ENCODE assay signal across 8 mouse cellular contexts in genomic region chrX:48284386-48285005, GRCm38 (mm10). TPM values are rescaled to one million over a fixed set of nuclear protein-coding genes. Genes with fewer than 3 reads are reported as not detected.
DNase-seq lines count a peak whose midpoint lies in the region; ATAC-seq and TF ChIP-seq lines count a peak whose summit lies in the region.

No protein-coding gene starts in this region.

- no peaks in the 10 kb centered on the region for H3K4me1 ChIP-seq in embryonic facial prominence, embryonic 13.5 days
- H3K4me1 ChIP-seq in heart, adult 2 months (ENCODE audit: control insufficient read depth, insufficient read depth, low read length): no peaks in the 10 kb centered on the region
- no peaks in the 10 kb centered on the region for H3K4me1 ChIP-seq in limb, embryonic 15.5 days
- H3K4me1 ChIP-seq in midbrain, embryonic 16.5 days (ENCODE audit: control insufficient read depth, insufficient read depth, low read length): no peaks in the 10 kb centered on the region
- no peaks in the 10 kb centered on the region for H3K4me1 ChIP-seq in stomach, embryonic 14.5 days (ENCODE audit: control insufficient read depth, insufficient read depth, low read length)

- no peak for TF ChIP-seq EP300 in heart, adult 2 months (IDR thresholded peaks at IDR 0.05; ENCODE audit: insufficient read depth, low read depth, low read length)

- TF ChIP-seq CTCF in heart, adult 2 months (IDR thresholded peaks at IDR 0.05): no peak

- no peaks in the 10 kb centered on the region for H3K9me3 ChIP-seq in embryonic facial prominence, embryonic 13.5 days
- H3K9me3 ChIP-seq in limb, embryonic 15.5 days: no peaks in the 10 kb centered on the region
- no peaks in the 10 kb centered on the region for H3K9me3 ChIP-seq in midbrain, embryonic 16.5 days (replicated peaks; ENCODE audit: control insufficient read depth, low read length, poor library complexity, severe bottlenecking)
- no peaks in the 10 kb centered on the region for H3K9me3 ChIP-seq in stomach, embryonic 14.5 days (ENCODE audit: control insufficient read depth, low read depth, low read length)

- no peak for TF ChIP-seq POLR2A in heart, adult 2 months (IDR thresholded peaks at IDR 0.05; ENCODE audit: insufficient read depth, low read depth, low read length)

- no peaks in the 10 kb centered on the region for H3K79me2 ChIP-seq in heart, adult 2 months (replicated peaks; ENCODE audit: control insufficient read depth, insufficient read depth, low read length)

- H3K27me3 ChIP-seq in embryonic facial prominence, embryonic 13.5 days: peaks cover 23% of the 10 kb centered on the region
- H3K27me3 ChIP-seq in heart, adult 2 months (ENCODE audit: control insufficient read depth, insufficient read depth, low read length): no peaks in the 10 kb centered on the region
- peaks cover 10% of the 10 kb centered on the region; the same call in 1 of the 2 replicates for H3K27me3 ChIP-seq in limb, embryonic 15.5 days
- H3K27me3 ChIP-seq in midbrain, embryonic 16.5 days (ENCODE audit: control insufficient read depth, insufficient read depth, low read depth, low read length): no peaks in the 10 kb centered on the region
- 0 out of 2 replicates have a peak, but pooled peaks cover 4% of the 10 kb centered on the region for H3K27me3 ChIP-seq in stomach, embryonic 14.5 days (ENCODE audit: control insufficient read depth, insufficient read depth, low read length)

- peak; percentile 92 for DNase-seq in 3T3-L1 (ENCODE audit: low read depth, low spot score)
- peak; percentile 78 for DNase-seq in adrenal gland, adult 8-10 months
- DNase-seq in heart, adult 2 months: peak in 1 of 2 experiments; percentile 88
- peak; percentile 70 for DNase-seq in kidney, adult 9 months

- intact Hi-C loops in heart, adult 2 months (cut with DNase I): loop anchor here (2.0 to 10.0 kb wide), 3 partner anchors 30 to 250 kb away; no protein-coding TSS in a partner anchor

- H3K4me2 ChIP-seq in embryonic facial prominence, embryonic 13.5 days: peak overlapping the region; percentile 59
- H3K4me2 ChIP-seq in limb, embryonic 15.5 days: peak overlapping the region; percentile 51
- peak overlapping the region; percentile 53 for H3K4me2 ChIP-seq in midbrain, embryonic 16.5 days (ENCODE audit: low read length)
- peak overlapping the region; percentile 33 for H3K4me2 ChIP-seq in stomach, embryonic 14.5 days (replicated peaks; ENCODE audit: low read depth, low read length)

- peak; percentile 87 for ATAC-seq in embryonic facial prominence, embryonic 13.5 days (ENCODE audit: insufficient number of reproducible peaks, insufficient read depth, low FRiP score, low TSS enrichment, low read depth)
- ATAC-seq in limb, embryonic 15.5 days (ENCODE audit: insufficient number of reproducible peaks, low FRiP score, low TSS enrichment, low read depth): peak; percentile 82
- ATAC-seq in midbrain, embryonic 16.5 days: peak; percentile 90
- ATAC-seq in stomach, embryonic 14.5 days (ENCODE audit: insufficient number of reproducible peaks, insufficient read depth, low FRiP score, low read depth): peak; percentile 84

- 21% methylated on average over 32 of the region's 37 CpGs for WGBS in embryonic facial prominence, embryonic 13.5 days
- 16% methylated on average over 36 of the region's 37 CpGs for WGBS in heart, adult 2 months
- 19% methylated on average over 35 of the region's 37 CpGs for WGBS in limb, embryonic 15.5 days
- WGBS in midbrain, embryonic 16.5 days: 19% methylated on average over 26 of the region's 37 CpGs
- WGBS in stomach, embryonic 14.5 days: 15% methylated on average over 34 of the region's 37 CpGs

- peak overlapping the region; percentile 90 for H3K27ac ChIP-seq in embryonic facial prominence, embryonic 13.5 days
- peak overlapping the region; percentile 91 for H3K27ac ChIP-seq in heart, adult 2 months
- H3K27ac ChIP-seq in limb, embryonic 15.5 days: peak overlapping the region; percentile 92
- H3K27ac ChIP-seq in midbrain, embryonic 16.5 days (ENCODE audit: low read length): peak overlapping the region; percentile 76
- peak overlapping the region; percentile 94; the same call in 1 of the 2 replicates for H3K27ac ChIP-seq in stomach, embryonic 14.5 days (ENCODE audit: low read length)

- peak overlapping the region; percentile 66 for H3K9ac ChIP-seq in embryonic facial prominence, embryonic 13.5 days
- H3K9ac ChIP-seq in heart, adult 2 months (ENCODE audit: low read depth, low read length): peak overlapping the region; percentile 82
- H3K9ac ChIP-seq in limb, embryonic 15.5 days: 0 out of 2 replicates have a peak overlapping the region, but pooled peaks have one; percentile 26
- peak overlapping the region; percentile 68 for H3K9ac ChIP-seq in midbrain, embryonic 16.5 days (ENCODE audit: low read depth, low read length)
- H3K9ac ChIP-seq in stomach, embryonic 14.5 days (replicated peaks; ENCODE audit: low read depth, low read length): no peak overlapping the region

- 0 out of 2 replicates have a peak, but pooled peaks cover 9% of the 10 kb centered on the region for H3K36me3 ChIP-seq in embryonic facial prominence, embryonic 13.5 days
- H3K36me3 ChIP-seq in heart, adult 2 months (ENCODE audit: control insufficient read depth, insufficient read depth, low read length): no peaks in the 10 kb centered on the region
- peaks cover 15% of the 10 kb centered on the region; the same call in 1 of the 2 replicates for H3K36me3 ChIP-seq in limb, embryonic 15.5 days
- no peaks in the 10 kb centered on the region for H3K36me3 ChIP-seq in midbrain, embryonic 16.5 days (ENCODE audit: control insufficient read depth, insufficient read depth, low read length)
- H3K36me3 ChIP-seq in stomach, embryonic 14.5 days (ENCODE audit: control insufficient read depth, insufficient read depth, low read length): no peaks in the 10 kb centered on the region

- H3K4me3 ChIP-seq in embryonic facial prominence, embryonic 13.5 days: peak overlapping the region; percentile 49
- H3K4me3 ChIP-seq in heart, adult 2 months: peak overlapping the region; percentile 53
- H3K4me3 ChIP-seq in limb, embryonic 15.5 days: peak overlapping the region; percentile 50
- H3K4me3 ChIP-seq in midbrain, embryonic 16.5 days (ENCODE audit: low read depth, low read length): peak overlapping the region; percentile 45
- H3K4me3 ChIP-seq in stomach, embryonic 14.5 days (ENCODE audit: low read depth, low read length): peak overlapping the region; percentile 43

RNA-seq across cellular contexts. Expression of gene Utp14a, which starts 27.8 kb away (rescaled TPM):
- 10 to 100 TPM; 15.5 to 18.3 (median 16.2) TPM for total RNA-seq in adrenal gland, adult 8-10 months (2022)
- polyA plus RNA-seq in embryonic facial prominence, embryonic 13.5 days (2015; fragmentation: Nextera tagmentation; extraction: Ambion mirVana): 21.8 and 22.5 TPM in 2 replicates
- 10 to 100 TPM; 14.0 to 18.1 TPM for total RNA-seq in heart, adult 2 months (2021)
- polyA plus RNA-seq in heart, adult 2 months (2012; rRNA removed): 2.5 and 4.6 TPM in 2 replicates
- 17.0 and 18.5 TPM in 2 replicates for polyA plus RNA-seq in limb, embryonic 15.5 days (2015; fragmentation: Nextera tagmentation; extraction: Ambion mirVana)
- polyA plus RNA-seq in midbrain, embryonic 16.5 days (2015; fragmentation: Nextera tagmentation; extraction: Ambion mirVana): 13.8 and 14.2 TPM in 2 replicates
- 16.3 and 20.1 TPM in 2 replicates for polyA plus RNA-seq in stomach, embryonic 14.5 days (2014; fragmentation: Nextera tagmentation; extraction: Ambion mirVana)

RNA-seq across cellular contexts. Expression of gene Bcorl1, which starts 56.7 kb away (rescaled TPM):
- total RNA-seq in adrenal gland, adult 8-10 months (2022): 10 to 100 TPM; 10.7 to 13.1 (median 11.5) TPM
- polyA plus RNA-seq in embryonic facial prominence, embryonic 13.5 days (2015; fragmentation: Nextera tagmentation; extraction: Ambion mirVana): 6.2 and 6.8 TPM in 2 replicates
- 1 to 10 TPM; 5.7 to 6.0 TPM for total RNA-seq in heart, adult 2 months (2021)
- 2.2 and 2.3 TPM in 2 replicates for polyA plus RNA-seq in heart, adult 2 months (2012; rRNA removed)
- polyA plus RNA-seq in limb, embryonic 15.5 days (2015; fragmentation: Nextera tagmentation; extraction: Ambion mirVana): 5.3 and 5.9 TPM in 2 replicates
- 6.7 and 8.6 TPM in 2 replicates for polyA plus RNA-seq in midbrain, embryonic 16.5 days (2015; fragmentation: Nextera tagmentation; extraction: Ambion mirVana)
- polyA plus RNA-seq in stomach, embryonic 14.5 days (2014; fragmentation: Nextera tagmentation; extraction: Ambion mirVana): 8.0 and 9.3 TPM in 2 replicates
